Mouse (Mus musculus): Measurements from ENCODE around the gene Sort1.

DNA sequence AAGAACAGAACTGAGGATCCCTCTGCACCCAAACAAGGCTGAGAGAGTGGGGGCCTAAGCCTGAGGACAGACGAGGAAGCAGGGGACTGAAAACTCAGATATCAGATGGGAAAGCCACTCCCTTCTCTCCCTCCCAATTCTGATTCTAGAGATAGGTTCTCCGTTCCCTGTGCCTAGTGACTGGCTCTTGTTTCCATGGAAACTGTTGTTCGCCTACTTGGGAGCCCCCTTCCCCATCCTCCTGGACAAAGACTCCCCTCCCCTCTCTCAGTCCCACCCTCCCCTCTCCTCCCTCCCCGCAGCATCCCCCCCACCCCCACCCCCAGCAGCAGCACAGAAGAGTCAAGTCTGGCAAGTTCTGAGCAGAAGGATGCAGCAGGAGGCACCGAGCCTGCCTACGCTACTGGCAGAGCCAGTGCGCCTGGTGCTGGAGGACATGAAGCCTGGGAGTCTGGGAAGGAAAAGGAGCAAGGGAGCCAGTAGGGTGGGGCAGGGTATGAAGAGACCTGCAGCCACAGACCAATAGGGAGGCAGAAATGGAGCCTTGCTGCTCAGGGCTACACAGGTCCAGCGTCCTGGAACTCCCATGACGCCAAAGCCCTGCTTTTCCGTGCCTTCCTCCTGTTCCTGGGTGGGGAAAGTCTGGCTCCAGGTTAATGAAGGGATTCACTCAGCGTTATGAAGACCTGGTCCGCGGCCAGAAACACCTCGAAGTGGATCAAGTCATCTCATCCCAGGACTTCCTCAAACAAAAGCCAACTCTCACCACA lies 121.8 kb downstream of the Sort1 start:
- TF ChIP-seq POLR2A (IDR thresholded peaks at IDR 0.05; ENCODE audit: borderline replicate concordance, extremely low read depth, low read depth, low read length) (no peak), CTCF (IDR thresholded peaks at IDR 0.05; ENCODE audit: insufficient read depth, low read length) (no peak)

All from lung, adult 2 months (tissue).